9 mouse cellular contexts compared by ENCODE assay signal in genomic region chr13:101545344-101546181, GRCm38 (mm10).
A peak's percentile ranks its signal among the peaks of the same experiment; 100 is the strongest.
DNase-seq lines count a peak whose midpoint lies in the region; ATAC-seq lines count a peak whose summit lies in the region.
"Had no signal": no experiment of that assay in that cellular context is flagged by ENCODE, and none has a peak within 500 bp of the region (broad histone marks: within the 10 kb centered on the region; RNA-seq: fewer than 3 reads in every experiment).

No protein-coding gene starts in this region.

- no peak overlapping the region for H3K27ac ChIP-seq in neural tube, embryonic 15.5 days (replicated peaks)
- H3K27ac ChIP-seq: forebrain, embryonic 13.5 days had no signal

- no peaks in the 10 kb centered on the region for H3K27me3 ChIP-seq in neural tube, embryonic 15.5 days (replicated peaks)
- H3K27me3 ChIP-seq: forebrain, embryonic 13.5 days had no signal

- intact Hi-C loops in heart, postnatal 25 days (cut with DNase I) = no loop called here
- intact Hi-C loops in heart, postnatal 10 days (cut with DNase I) = no loop called here

- no peaks in the 10 kb centered on the region for H3K4me1 ChIP-seq in neural tube, embryonic 15.5 days

- DNase-seq in heart, adult 11 months = peak; percentile 94
- no peak for DNase-seq in heart, postnatal 25 days (ENCODE audit: low spot score)
- peak; percentile 41 for DNase-seq in brain, adult 2 months (ENCODE audit: low read depth, low spot score)
- peak; percentile 15 to 16 for DNase-seq in heart, postnatal 10 days
- DNase-seq in spleen, postnatal 36 days (ENCODE audit: low spot score in 2 of 2) = peak; percentile 66 to 77
- DNase-seq in kidney, adult 11 months = no peak
- no peak for DNase-seq in layer of hippocampus, adult 9-10 months (ENCODE audit: low spot score)

- no peak overlapping the region for H3K9ac ChIP-seq in neural tube, embryonic 15.5 days (replicated peaks)
- H3K9ac ChIP-seq: forebrain, embryonic 13.5 days had no signal

- ATAC-seq in neural tube, embryonic 15.5 days (ENCODE audit: low FRiP score) = no peak
- ATAC-seq: forebrain, embryonic 13.5 days had no signal

- H3K4me2 ChIP-seq in neural tube, embryonic 15.5 days = no peak overlapping the region
- H3K4me2 ChIP-seq: forebrain, embryonic 13.5 days had no signal

- H3K9me3 ChIP-seq in neural tube, embryonic 15.5 days (replicated peaks) = no peaks in the 10 kb centered on the region
- H3K9me3 ChIP-seq: forebrain, embryonic 13.5 days had no signal

- no peak overlapping the region for H3K4me3 ChIP-seq in neural tube, embryonic 15.5 days (replicated peaks)
- H3K4me3 ChIP-seq: forebrain, embryonic 13.5 days had no signal

- H3K36me3 ChIP-seq in neural tube, embryonic 15.5 days = no peaks in the 10 kb centered on the region

- WGBS in neural tube, embryonic 15.5 days = 48% methylated on average over 6 of the region's 6 CpGs

Comparison
In these comparisons a context has a peak if more than half of its experiments do, and no peak if none do; other contexts are left out.
1. DNase-seq: peak in heart, adult 11 months (single experiment), brain, adult 2 months (single experiment), heart, postnatal 10 days (2 of 2) and spleen, postnatal 36 days (2 of 2); none in heart, postnatal 25 days (single experiment), kidney, adult 11 months (single experiment) and layer of hippocampus, adult 9-10 months (single experiment).